Mouse (Mus musculus): ENCODE results near the gene Ddn.
A peak's percentile ranks its signal among the peaks of the same experiment; 100 is the strongest.

Gene Ddn

DNA sequence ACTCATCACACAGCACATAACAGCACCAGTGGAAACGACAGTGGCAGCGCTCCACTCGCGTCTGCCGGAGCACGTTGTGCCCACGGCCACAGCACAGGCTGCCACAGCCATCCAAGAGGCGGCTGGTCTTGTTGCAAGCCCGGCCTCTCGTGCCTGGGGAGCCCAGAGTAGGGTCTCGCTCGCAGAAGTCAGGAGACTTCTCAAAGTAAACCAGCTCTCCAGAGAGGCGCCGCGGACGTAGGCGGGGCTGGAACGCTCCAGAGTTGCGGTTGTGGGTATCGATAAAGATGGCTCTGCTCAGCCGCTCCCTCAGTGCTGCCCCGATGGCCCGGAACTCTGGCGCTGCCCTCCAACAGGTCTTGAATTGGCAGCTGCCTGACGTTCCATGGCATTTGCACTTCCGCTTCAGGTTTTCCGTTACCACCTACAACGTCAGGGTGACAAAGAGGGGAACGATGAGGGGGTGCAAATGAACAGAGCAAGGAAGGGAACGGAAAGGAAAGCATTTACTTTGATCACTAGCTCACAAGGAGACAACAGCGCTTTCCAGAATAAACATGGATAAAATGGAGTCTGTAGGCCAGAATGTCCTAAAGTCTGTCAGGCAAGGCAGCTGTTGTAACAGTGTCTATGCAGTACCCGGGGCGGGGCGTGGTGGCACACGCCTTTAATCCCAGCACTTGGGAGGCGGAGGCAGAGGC, 36.6 kb downstream of the Ddn start:
- DNase-seq (ENCODE audit: low spot score): peak; percentile 57

DNA sequence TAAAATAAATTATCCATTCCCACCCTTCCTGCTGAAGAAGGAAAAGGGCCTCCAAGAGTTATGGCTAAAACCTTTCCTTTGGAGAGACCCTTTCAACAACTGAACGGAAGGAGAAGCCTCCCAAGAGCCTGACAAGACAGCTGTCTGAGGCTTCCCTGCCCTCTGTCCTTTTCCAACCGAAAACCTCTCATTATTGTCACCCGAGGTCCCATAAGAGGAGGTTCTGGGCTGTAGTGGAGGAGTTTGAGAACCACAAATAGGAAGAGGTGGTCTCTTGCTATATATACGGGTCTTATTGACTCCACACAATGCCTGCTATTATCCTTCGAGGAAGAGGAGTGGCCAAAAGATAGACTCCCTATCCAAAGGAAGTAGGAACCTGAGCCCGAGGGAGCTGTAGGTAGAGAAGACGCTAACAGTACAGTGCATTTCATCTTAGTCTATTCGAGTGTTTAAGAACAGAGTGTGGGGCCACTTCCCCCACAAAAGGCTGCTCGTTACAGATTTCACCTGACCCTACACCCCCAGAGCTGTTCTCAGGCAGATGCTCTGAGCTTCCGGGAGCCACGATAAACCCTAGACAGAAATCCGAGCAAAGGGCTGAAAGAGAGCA, 37.4 kb downstream of the Ddn start:
- DNase-seq (ENCODE audit: low spot score): no peak

DNA sequence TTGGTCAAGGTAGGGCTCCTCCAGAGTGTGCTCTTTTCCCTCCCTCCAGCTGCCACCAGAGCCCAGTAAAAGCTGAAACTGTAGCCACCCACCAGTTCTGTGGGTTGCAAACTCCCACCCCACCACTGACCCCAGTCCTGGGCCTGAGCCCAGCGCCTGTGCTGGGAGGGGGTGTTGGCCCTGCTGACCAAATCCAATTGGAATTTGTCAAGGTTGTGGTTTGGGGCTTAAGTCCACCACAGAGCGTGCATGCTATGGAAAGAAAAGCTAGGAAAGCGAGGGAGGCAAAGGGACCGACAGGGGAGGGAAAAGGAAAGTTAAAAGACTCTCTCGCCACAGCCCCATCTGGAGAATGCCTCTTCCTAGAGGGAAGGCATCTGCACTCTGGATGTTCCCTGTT, 41.0 kb downstream of the Ddn start:
- DNase-seq (ENCODE audit: low spot score): no peak

DNA sequence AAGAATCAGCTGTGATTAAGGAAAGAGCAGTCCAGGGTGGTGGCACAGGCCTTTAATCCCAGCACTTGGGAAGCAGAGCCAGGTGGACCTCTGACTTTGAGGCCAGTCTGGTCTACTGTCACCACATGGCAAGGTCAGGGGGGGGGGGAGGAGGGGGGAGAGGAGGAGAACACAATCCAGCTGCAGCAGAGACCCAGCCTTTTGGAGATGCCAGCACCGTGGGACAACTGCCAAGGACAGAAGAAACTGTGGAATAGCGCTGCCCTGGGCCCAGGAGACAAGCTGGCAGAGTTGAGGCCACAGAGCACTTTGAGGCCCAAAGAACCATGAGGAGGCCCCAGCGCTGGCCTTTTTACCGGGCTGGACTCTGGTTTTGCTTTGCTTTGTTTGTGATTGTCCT, 43.4 kb downstream of the Ddn start:
- no peak for DNase-seq (ENCODE audit: low spot score)

DNA sequence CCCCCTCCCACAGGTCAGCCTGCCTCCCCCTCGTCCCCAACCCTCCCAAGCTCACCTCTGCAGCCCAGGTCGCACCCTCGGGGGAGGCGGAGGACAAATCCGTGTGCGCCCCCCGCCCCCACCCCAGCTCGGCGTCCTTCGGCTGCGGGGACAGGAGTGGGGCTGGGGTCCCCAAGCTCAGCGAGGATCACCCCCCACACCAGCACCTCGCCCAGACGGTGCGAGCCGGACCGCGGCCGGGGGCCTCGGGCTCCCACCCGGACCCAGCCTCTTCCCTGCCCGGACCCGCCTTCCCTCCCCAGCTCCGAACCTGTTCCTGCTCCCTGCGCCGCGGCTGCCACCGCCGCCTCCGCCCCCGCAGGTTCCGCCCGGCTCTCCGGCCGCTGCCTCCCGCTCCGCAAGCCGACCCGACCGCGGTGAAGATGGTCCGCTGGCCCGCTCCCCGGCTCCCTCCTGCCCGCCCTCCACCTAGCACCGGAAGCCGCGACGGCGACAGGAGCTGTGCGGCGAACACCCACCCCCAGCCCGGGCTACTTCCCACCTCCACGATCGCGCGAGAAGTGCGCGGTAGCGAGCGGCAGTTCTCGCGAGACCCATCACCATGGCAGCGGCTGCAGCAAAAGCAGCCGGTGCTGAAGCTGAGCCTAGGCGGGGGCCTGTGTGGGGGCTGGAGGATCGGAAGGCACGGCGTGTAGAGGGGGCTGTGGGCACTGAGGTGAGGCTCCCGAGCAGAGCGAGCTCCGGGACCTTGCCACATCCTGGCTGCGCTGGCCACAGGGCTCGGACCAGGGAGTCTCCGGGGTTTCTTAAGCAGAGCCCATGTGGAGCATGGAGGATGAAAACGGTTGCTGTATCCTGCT, 46.4 kb downstream of the Ddn start, which contains the start of gene Arf3:
TSS of gene Arf3 (minus strand) at position 545 of the 860 bp plus-strand sequence.
- DNase-seq (ENCODE audit: low spot score): peak; percentile 98

DNA sequence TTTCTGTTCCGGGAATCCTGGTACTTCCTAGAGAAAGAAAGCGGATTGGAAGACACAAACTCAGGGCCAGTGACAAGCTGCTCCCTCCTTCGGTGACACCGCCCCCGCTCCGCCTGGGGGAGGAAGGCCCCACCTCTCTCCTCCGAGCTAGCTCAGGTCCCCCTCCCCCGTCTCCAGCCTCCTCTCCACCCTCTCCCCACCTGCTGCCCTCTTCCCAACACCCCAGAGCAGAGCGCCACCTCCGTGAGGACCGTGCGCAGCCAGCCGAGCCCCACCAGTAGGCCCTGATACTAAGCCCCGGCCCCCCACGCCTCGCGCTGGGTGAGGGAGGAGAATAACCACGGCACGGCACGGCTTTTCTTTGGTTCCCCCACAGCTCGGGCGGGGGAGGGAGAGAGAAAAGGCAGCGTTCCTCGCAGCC, 47.1 kb downstream of the Ddn start:
- peak; percentile 86 for DNase-seq (ENCODE audit: low spot score)

DNA sequence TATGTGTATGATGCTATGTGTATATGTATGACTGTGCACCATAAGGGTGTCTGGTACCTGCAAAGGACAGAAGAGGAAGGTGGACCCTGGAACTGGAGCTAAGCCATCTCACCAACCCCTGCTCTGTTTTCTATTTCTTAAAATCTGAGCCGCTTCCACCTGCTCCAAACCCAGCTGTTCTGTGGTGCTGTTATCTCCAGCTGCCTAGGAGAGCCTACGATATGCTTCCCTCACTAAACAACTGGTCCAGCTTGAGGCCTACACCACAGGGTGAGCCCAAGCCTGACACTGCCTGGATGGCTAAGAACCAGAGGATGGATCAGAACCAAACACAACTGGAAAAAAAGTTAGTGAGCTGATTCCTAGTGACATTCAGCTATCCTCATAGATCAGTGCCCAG, 55.2 kb downstream of the Ddn start:
- no peak for DNase-seq (ENCODE audit: low spot score)

Measured in embryo, embryonic 10 days (tissue).